Mouse (Mus musculus): ENCODE results near the gene Pctp. TPM values are rescaled to one million over a fixed set of nuclear protein-coding genes. Genes with fewer than 3 reads are reported as not detected.

Pctp gene
- polyA plus RNA-seq, 1 experiment from 2014 or later, result 5.1 TPM

DNA sequence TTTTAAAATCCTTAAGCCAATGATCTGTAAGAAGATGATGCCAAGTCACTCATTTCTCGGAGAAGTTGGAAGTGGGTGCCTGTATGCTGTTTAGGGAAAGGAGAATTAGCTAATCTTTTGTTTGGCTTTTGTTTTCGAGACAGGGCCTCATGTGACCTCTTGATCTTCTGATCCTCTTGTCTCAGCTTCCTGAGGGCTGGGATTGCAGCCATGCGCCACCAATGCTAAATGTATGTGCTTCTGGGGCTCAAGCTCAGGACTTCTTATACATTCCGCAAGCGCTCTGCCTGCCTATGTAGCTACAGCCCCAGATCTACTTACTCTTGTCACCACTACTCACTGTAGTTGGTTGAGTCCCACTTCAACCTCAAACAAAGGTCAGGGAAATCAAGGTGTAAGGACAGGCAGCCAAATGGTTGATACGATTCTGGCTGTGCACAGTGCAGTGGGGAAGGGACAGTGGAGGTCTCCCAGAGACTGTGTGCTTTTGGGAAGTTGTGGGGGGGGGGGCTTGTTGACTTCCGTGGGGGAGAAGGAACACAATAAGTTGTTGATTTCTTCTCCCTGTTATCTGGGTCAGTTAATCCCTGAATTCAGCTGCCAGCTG, 24.8 kb downstream of the Pctp start:
- Histone ChIP-seq H3K27ac (ENCODE audit: low read depth, low read length) (no peak overlapping the region), H3K4me1 (replicated peaks; ENCODE audit: control insufficient read depth, insufficient read depth, low read length) (no peaks in the 10 kb centered on the region), H3K4me2 (replicated peaks; ENCODE audit: low read depth, low read length) (no peak overlapping the region), H3K27me3 (ENCODE audit: control insufficient read depth, insufficient read depth, low read length) (no peaks in the 10 kb centered on the region), H3K4me3 (ENCODE audit: low read depth, low read length) (no peak overlapping the region), H3K36me3 (ENCODE audit: control insufficient read depth, insufficient read depth, low read length) (no peaks in the 10 kb centered on the region), H3K9me3 (ENCODE audit: control insufficient read depth, low read length) (no peaks in the 10 kb centered on the region), H3K9ac (ENCODE audit: low read depth, low read length) (no peak overlapping the region)
- DNase-seq (ENCODE audit: low spot score) (no peak), ATAC-seq (ENCODE audit: low FRiP score) (no peak)
- WGBS, result 51% methylated on average over 7 of the region's 7 CpGs

DNA sequence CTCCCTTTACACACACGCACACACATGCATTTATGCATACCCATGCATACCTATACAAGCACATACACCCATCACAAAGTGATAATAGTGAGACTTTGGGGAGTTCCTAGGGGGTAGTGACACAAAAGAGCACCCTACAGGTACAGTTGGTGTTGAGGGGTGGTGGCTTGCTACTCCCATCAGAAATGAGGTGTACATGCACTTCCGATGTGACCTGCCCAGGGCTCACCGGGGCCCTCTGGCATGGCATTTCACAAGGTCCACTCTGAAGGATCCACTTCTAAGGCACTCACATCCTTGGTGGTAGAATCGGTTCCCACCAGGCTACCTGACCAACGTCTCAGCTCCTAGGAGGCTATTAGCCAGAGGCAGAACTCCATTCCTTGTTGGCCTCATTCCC, 26.3 kb downstream of the Pctp start:
- Histone ChIP-seq H3K9ac (ENCODE audit: low read depth, low read length) (no peak overlapping the region), H3K9me3 (ENCODE audit: control insufficient read depth, low read length) (no peaks in the 10 kb centered on the region), H3K36me3 (ENCODE audit: control insufficient read depth, insufficient read depth, low read length) (no peaks in the 10 kb centered on the region), H3K4me2 (replicated peaks; ENCODE audit: low read depth, low read length) (no peak overlapping the region), H3K4me1 (replicated peaks; ENCODE audit: control insufficient read depth, insufficient read depth, low read length) (no peaks in the 10 kb centered on the region), H3K4me3 (ENCODE audit: low read depth, low read length) (no peak overlapping the region), H3K27ac (ENCODE audit: low read depth, low read length) (no peak overlapping the region), H3K27me3 (ENCODE audit: control insufficient read depth, insufficient read depth, low read length) (no peaks in the 10 kb centered on the region)
- WGBS, result 94% methylated on average over 5 of the region's 5 CpGs
- DNase-seq (ENCODE audit: low spot score) (no peak), ATAC-seq (ENCODE audit: low FRiP score) (no peak)

DNA sequence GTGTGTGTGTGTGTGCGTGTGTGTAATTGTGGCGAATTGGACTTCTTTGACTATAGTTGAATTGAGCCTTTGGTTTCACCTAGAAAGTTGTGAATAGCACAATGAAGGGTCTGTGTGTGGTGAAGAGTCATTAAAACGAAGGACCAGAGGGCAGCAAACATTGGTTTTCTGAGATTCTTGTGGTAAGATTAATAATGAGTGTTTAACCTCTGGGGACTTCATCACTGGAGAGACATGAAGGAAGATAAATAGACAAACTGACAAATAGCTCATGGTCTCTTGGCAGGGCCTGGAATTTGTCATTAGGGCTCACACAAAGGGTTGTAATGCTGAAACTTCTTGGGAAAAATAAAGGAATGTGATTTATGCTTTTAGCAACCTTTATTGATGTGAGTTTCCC, 31.4 kb downstream of the Pctp start:
- DNase-seq (ENCODE audit: low spot score), result peak; percentile 18
- WGBS, result 52% methylated on average over 3 of the region's 3 CpGs

DNA sequence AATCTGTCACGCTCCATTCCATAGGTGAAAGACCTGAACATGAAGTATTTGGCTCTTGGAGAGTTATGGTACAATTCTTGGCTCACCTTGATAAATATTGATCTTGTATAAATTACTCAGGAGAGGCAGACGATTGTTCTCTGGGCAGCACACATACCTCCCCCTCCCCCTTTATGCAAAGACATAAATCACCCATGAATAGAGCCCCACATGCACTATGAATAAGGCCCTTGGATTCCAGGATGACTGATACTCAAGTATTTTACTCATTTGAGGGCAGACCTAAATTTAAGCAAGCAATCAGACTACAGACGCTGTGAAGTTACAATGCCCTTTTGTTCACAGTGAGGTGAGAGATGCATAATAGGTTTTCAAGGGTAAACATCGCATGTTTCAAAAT, 32.0 kb downstream of the Pctp start:
- Histone ChIP-seq H3K27ac (ENCODE audit: low read depth, low read length) (peak overlapping the region; percentile 27; the same call in 1 of the 2 replicates), H3K4me3 (ENCODE audit: low read depth, low read length) (no peak overlapping the region), H3K9me3 (ENCODE audit: control insufficient read depth, low read length) (no peaks in the 10 kb centered on the region), H3K4me2 (replicated peaks; ENCODE audit: low read depth, low read length) (no peak overlapping the region), H3K4me1 (replicated peaks; ENCODE audit: control insufficient read depth, insufficient read depth, low read length) (no peaks in the 10 kb centered on the region), H3K9ac (ENCODE audit: low read depth, low read length) (no peak overlapping the region), H3K27me3 (ENCODE audit: control insufficient read depth, insufficient read depth, low read length) (no peaks in the 10 kb centered on the region), H3K36me3 (ENCODE audit: control insufficient read depth, insufficient read depth, low read length) (no peaks in the 10 kb centered on the region)
- peak; percentile 17 for DNase-seq (ENCODE audit: low spot score)
- WGBS, result 64% methylated on average over 4 of the region's 4 CpGs
- no peak; the same call in 1 of the 2 replicates for ATAC-seq (ENCODE audit: low FRiP score)

More for the DNA sequence above, 31.4 kb downstream of the Pctp start:
- Histone ChIP-seq H3K4me3 (ENCODE audit: low read depth, low read length) (no peak overlapping the region), H3K27me3 (ENCODE audit: control insufficient read depth, insufficient read depth, low read length) (no peaks in the 10 kb centered on the region), H3K27ac (ENCODE audit: low read depth, low read length) (no peak overlapping the region; the same call in 1 of the 2 replicates), H3K4me2 (replicated peaks; ENCODE audit: low read depth, low read length) (no peak overlapping the region), H3K4me1 (replicated peaks; ENCODE audit: control insufficient read depth, insufficient read depth, low read length) (no peaks in the 10 kb centered on the region), H3K9ac (ENCODE audit: low read depth, low read length) (no peak overlapping the region), H3K9me3 (ENCODE audit: control insufficient read depth, low read length) (no peaks in the 10 kb centered on the region), H3K36me3 (ENCODE audit: control insufficient read depth, insufficient read depth, low read length) (no peaks in the 10 kb centered on the region)
- no peak; the same call in 1 of the 2 replicates for ATAC-seq (ENCODE audit: low FRiP score)

DNA sequence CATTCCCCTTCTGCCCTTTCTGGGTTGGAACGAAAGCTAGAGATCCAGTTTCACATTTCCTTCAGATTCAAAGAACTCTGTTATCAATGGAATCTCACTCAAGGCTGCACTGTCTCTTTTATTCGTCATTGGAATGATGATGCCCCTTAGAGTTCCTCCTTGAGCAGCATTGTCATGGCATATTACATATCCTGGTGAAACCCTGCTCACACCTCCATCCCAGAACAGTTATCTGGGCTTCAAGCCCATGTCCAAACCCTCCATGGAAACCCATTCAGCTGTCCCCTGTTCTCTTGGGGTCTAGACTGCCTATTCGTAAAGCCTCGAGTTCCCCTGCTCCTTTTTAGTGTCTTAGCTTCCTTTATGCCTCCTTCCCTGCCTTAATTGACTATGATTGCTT, 33.6 kb downstream of the Pctp start:
- Histone ChIP-seq H3K36me3 (ENCODE audit: control insufficient read depth, insufficient read depth, low read length) (no peaks in the 10 kb centered on the region), H3K27me3 (ENCODE audit: control insufficient read depth, insufficient read depth, low read length) (no peaks in the 10 kb centered on the region), H3K4me2 (replicated peaks; ENCODE audit: low read depth, low read length) (no peak overlapping the region), H3K9me3 (ENCODE audit: control insufficient read depth, low read length) (no peaks in the 10 kb centered on the region), H3K4me3 (ENCODE audit: low read depth, low read length) (no peak overlapping the region), H3K27ac (ENCODE audit: low read depth, low read length) (no peak overlapping the region), H3K9ac (ENCODE audit: low read depth, low read length) (no peak overlapping the region), H3K4me1 (replicated peaks; ENCODE audit: control insufficient read depth, insufficient read depth, low read length) (no peaks in the 10 kb centered on the region)
- ATAC-seq (ENCODE audit: low FRiP score) (no peak), DNase-seq (ENCODE audit: low spot score) (no peak)
- 79% methylated on average over 4 of the region's 4 CpGs for WGBS

DNA sequence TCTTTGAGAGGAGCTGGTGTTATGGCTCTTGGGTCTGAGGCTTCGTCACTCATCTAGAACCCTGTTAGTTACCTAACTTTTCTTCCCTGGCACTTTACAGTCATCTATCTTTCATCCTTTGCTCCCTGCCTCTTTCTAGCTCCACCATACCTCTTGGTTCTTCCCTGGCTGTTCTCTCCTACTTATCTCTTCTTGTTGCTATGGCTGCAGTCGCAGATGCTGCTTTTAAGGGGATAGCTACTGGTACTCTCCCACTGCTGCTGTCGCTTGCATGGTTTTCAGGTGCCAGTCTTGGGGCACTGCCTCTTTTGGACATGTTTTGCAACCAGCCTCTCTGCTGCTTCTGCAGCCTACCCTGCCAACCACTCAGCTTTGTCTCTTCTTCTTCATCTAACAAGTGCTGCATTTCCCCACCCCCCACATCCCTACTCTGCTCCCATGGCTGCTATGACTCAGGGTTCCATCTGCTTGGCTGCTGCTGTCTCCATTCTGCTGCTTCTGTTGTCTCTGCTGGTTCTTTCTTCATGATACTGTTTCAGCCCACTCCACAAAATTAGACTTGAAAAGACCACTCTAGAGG, 51.9 kb downstream of the Pctp start:
- DNase-seq (ENCODE audit: low spot score) (no peak), ATAC-seq (ENCODE audit: low FRiP score) (no peak)
- Histone ChIP-seq H3K4me3 (ENCODE audit: low read depth, low read length) (no peak overlapping the region), H3K9ac (ENCODE audit: low read depth, low read length) (no peak overlapping the region), H3K36me3 (ENCODE audit: control insufficient read depth, insufficient read depth, low read length) (no peaks in the 10 kb centered on the region), H3K9me3 (ENCODE audit: control insufficient read depth, low read length) (no peaks in the 10 kb centered on the region), H3K27ac (ENCODE audit: low read depth, low read length) (no peak overlapping the region), H3K4me1 (replicated peaks; ENCODE audit: control insufficient read depth, insufficient read depth, low read length) (no peaks in the 10 kb centered on the region), H3K4me2 (replicated peaks; ENCODE audit: low read depth, low read length) (no peak overlapping the region), H3K27me3 (ENCODE audit: control insufficient read depth, insufficient read depth, low read length) (no peaks in the 10 kb centered on the region)
- WGBS, result 89% methylated on average over 3 of the region's 3 CpGs

DNA sequence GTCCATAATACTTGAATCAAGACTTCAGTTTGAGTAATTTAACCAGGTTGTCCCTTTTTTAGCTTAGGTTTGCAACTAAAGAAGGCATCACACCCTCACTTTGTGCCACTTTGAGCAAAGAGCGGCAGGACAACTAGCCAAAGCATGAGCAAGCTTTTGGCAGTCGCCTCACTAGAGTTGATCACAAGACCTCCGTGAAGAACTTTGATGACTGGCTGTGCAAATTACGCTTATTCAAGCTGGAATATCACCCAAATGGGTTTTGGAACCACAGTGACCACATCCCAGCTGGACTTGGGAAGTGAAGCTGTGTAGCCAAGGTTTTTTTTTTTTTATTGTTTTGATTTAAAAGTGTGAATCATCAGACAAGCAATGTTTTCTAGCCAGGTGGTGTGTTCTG, 54.9 kb downstream of the Pctp start:
- Histone ChIP-seq H3K4me3 (ENCODE audit: low read depth, low read length) (no peak overlapping the region), H3K9me3 (ENCODE audit: control insufficient read depth, low read length) (no peaks in the 10 kb centered on the region), H3K9ac (ENCODE audit: low read depth, low read length) (no peak overlapping the region), H3K4me2 (replicated peaks; ENCODE audit: low read depth, low read length) (no peak overlapping the region), H3K27me3 (ENCODE audit: control insufficient read depth, insufficient read depth, low read length) (no peaks in the 10 kb centered on the region), H3K4me1 (replicated peaks; ENCODE audit: control insufficient read depth, insufficient read depth, low read length) (no peaks in the 10 kb centered on the region), H3K36me3 (ENCODE audit: control insufficient read depth, insufficient read depth, low read length) (no peaks in the 10 kb centered on the region), H3K27ac (ENCODE audit: low read depth, low read length) (no peak overlapping the region)
- ATAC-seq (ENCODE audit: low FRiP score) (no peak), DNase-seq (ENCODE audit: low spot score) (no peak)
- WGBS, result 88% methylated on average over 4 of the region's 4 CpGs

DNA sequence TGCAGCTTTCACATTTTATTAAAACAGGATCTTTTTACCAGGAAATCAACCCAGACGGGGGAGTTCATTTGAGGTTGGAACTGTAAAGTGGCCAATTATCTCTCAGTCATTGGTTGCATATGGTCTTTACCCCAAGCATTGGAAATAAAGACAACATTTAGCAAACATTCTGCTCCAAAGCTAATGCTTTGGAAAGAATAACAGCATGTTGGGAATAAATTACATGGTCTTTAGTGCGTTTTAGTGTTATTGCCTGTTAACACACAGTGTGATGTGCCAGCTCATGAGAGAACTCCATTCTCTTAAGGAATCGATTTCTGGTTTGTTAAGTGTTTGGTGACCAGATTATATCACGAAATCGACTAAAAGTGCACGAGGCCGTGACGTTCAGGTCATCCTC, 57.5 kb downstream of the Pctp start:
- no peak for DNase-seq (ENCODE audit: low spot score)
- WGBS, result 88% methylated on average over 8 of the region's 8 CpGs
- H3K4me3 ChIP-seq (ENCODE audit: low read depth, low read length), result no peak overlapping the region
- ATAC-seq (ENCODE audit: low FRiP score), result no peak
- H3K36me3 ChIP-seq (ENCODE audit: control insufficient read depth, insufficient read depth, low read length), result no peaks in the 10 kb centered on the region
- H3K4me1 ChIP-seq (replicated peaks; ENCODE audit: control insufficient read depth, insufficient read depth, low read length), result no peaks in the 10 kb centered on the region
- no peaks in the 10 kb centered on the region for H3K27me3 ChIP-seq (ENCODE audit: control insufficient read depth, insufficient read depth, low read length)
- no peak overlapping the region for H3K27ac ChIP-seq (ENCODE audit: low read depth, low read length)
- H3K4me2 ChIP-seq (replicated peaks; ENCODE audit: low read depth, low read length), result no peak overlapping the region
- H3K9ac ChIP-seq (ENCODE audit: low read depth, low read length), result no peak overlapping the region
- no peaks in the 10 kb centered on the region for H3K9me3 ChIP-seq (ENCODE audit: control insufficient read depth, low read length)

DNA sequence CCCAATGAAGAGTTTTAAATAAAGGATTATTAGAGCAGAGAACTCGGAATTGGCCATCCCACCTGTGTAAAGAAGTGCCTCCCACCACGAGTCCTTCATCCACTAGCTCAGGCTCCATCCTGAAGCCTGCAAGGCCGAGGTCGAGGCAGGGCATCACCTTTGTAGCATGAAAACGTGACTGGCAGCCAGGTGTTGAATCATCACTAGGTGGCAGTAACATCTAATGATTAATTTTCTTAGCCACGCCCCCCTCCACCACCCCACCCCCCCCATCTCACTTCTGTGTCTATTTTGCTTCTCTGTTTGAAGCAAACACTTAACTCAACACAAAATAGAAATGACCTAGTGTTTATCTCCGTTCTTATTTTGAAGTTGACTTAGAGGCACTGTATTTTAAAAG, 65.5 kb downstream of the Pctp start:
- 47% methylated on average over 7 of the region's 7 CpGs for WGBS
- no peak for ATAC-seq (ENCODE audit: low FRiP score)
- no peak overlapping the region for H3K9ac ChIP-seq (ENCODE audit: low read depth, low read length)

More for the DNA sequence above, 65.5 kb downstream of the Pctp start:
- Histone ChIP-seq H3K4me1 (replicated peaks; ENCODE audit: control insufficient read depth, insufficient read depth, low read length) (no peaks in the 10 kb centered on the region), H3K4me3 (ENCODE audit: low read depth, low read length) (no peak overlapping the region), H3K9me3 (ENCODE audit: control insufficient read depth, low read length) (no peaks in the 10 kb centered on the region), H3K27ac (ENCODE audit: low read depth, low read length) (no peak overlapping the region), H3K4me2 (replicated peaks; ENCODE audit: low read depth, low read length) (no peak overlapping the region), H3K27me3 (ENCODE audit: control insufficient read depth, insufficient read depth, low read length) (no peaks in the 10 kb centered on the region), H3K36me3 (ENCODE audit: control insufficient read depth, insufficient read depth, low read length) (no peaks in the 10 kb centered on the region)
- DNase-seq (ENCODE audit: low spot score), result no peak

All from hindbrain, embryonic 11.5 days (tissue).